Mouse (Mus musculus): Measurements from ENCODE around the gene Lipe.

GRCm38 (mm10) chr7:25433007-25433541, 34.6 kb upstream of the Lipe start:
- TF ChIP-seq CTCF (IDR thresholded peaks at IDR 0.05) (no peak), EP300 (IDR thresholded peaks at IDR 0.05) (peak; percentile 77)

Data from lung, postnatal 0 days (tissue).